Mouse (Mus musculus) bone marrow macrophage, adult 2 months (primary cell): ENCODE results near the gene Acin1. TPM values are rescaled to one million over a fixed set of nuclear protein-coding genes. Genes with fewer than 3 reads are reported as not detected.

Source experiments
- H3K27ac ChIP-seq: 2 replicates; pipeline ENCODE4 v1.5.1; 2012; ENCODE audit warnings: low read depth, low read length; ENCODE audit not compliant: insufficient read depth
- H3K4me1 ChIP-seq: 2 replicates; pipeline ENCODE4 v1.6.1; 2012; ENCODE audit warnings: low read length; ENCODE audit not compliant: control insufficient read depth, insufficient read depth
- H3K4me3 ChIP-seq: 2 replicates; pipeline ENCODE4 v1.5.1; 2012; ENCODE audit warnings: mild to moderate bottlenecking, low read length, moderate library complexity; ENCODE audit not compliant: insufficient read depth
- CTCF ChIP-seq: IDR thresholded peaks from 2 replicates; pipeline ENCODE4 v1.5.1; 2012; ENCODE audit warnings: low read depth, mild to moderate bottlenecking, low read length, moderate library complexity
- POLR2A ChIP-seq: IDR thresholded peaks from 2 replicates; pipeline ENCODE4 v1.6.1; 2012; ENCODE audit warnings: mild to moderate bottlenecking, low read depth, low read length, borderline replicate concordance
- polyA plus RNA-seq: library from polyadenylated mRNA; stranded (reverse); fragments of >200 nt; gene quantifications from 2 replicates; pipeline ENCODE4 v1.2.4, GENCODE M21; 2012; ENCODE audit not compliant: missing spikeins, insufficient read depth, insufficient read length

Gene Acin1
- polyA plus RNA-seq, 1 experiment, result 226 TPM

- Histone ChIP-seq H3K4me3 (peak overlapping the region; percentile 59), H3K27ac (peak overlapping the region; percentile 84), H3K4me1 (peaks cover 13% of the 10 kb centered on the region)
- no peak for TF ChIP-seq CTCF
- no peak for TF ChIP-seq POLR2A
Observed at GRCm38 (mm10) chr14:54603686-54604085, 83.0 kb downstream of the Acin1 start.

GRCm38 (mm10) chr14:54603038-54603654 is 83.6 kb downstream of the Acin1 start:
- Histone ChIP-seq H3K4me1 (peaks cover 13% of the 10 kb centered on the region), H3K4me3 (peak overlapping the region; percentile 81), H3K27ac (peak overlapping the region; percentile 84)
- no peak for TF ChIP-seq POLR2A
- no peak for TF ChIP-seq CTCF

- no peak overlapping the region for H3K4me3 ChIP-seq
- H3K4me1 ChIP-seq, result peaks cover 13% of the 10 kb centered on the region
- TF ChIP-seq POLR2A, result no peak
- no peak for TF ChIP-seq CTCF
- no peak overlapping the region; the same call in 1 of the 2 replicates for H3K27ac ChIP-seq
Observed at GRCm38 (mm10) chr14:54602613-54603012, 84.1 kb downstream of the Acin1 start.

- Histone ChIP-seq H3K4me1 (peaks cover 13% of the 10 kb centered on the region), H3K4me3 (no peak overlapping the region), H3K27ac (no peak overlapping the region)
- no peak for TF ChIP-seq POLR2A
Observed at GRCm38 (mm10) chr14:54601601-54602000, 85.1 kb downstream of the Acin1 start.

- TF ChIP-seq POLR2A (no peak), CTCF (peak; percentile 93)
- Histone ChIP-seq H3K27ac (no peak overlapping the region), H3K4me3 (no peak overlapping the region), H3K4me1 (peaks cover under 1% of the 10 kb centered on the region)
Observed at GRCm38 (mm10) chr14:54597084-54597483, 89.6 kb downstream of the Acin1 start.

- no peak for TF ChIP-seq POLR2A
- TF ChIP-seq CTCF, result no peak
- no peak overlapping the region for H3K4me3 ChIP-seq
- no peaks in the 10 kb centered on the region for H3K4me1 ChIP-seq
- no peak overlapping the region for H3K27ac ChIP-seq
Observed at GRCm38 (mm10) chr14:54594631-54595414, 91.9 kb downstream of the Acin1 start.

- no peak overlapping the region for H3K4me3 ChIP-seq
- H3K4me1 ChIP-seq, result peaks cover under 1% of the 10 kb centered on the region
- TF ChIP-seq CTCF (no peak), POLR2A (no peak)
- no peak overlapping the region for H3K27ac ChIP-seq
Observed at GRCm38 (mm10) chr14:54594055-54594454, 92.7 kb downstream of the Acin1 start.

GRCm38 (mm10) chr14:54592319-54592934 is 94.3 kb downstream of the Acin1 start:
- Histone ChIP-seq H3K4me3 (no peak overlapping the region), H3K4me1 (peaks cover 3% of the 10 kb centered on the region), H3K27ac (no peak overlapping the region)
- TF ChIP-seq CTCF (no peak), POLR2A (no peak)

Other genes with a start within 250 kb of the Acin1 start
- 64.2 and 81.2 TPM in 2 replicates for gene Lrp10, start 222.8 kb downstream of the Acin1 start, polyA plus RNA-seq
- gene Rem2, start 210.8 kb downstream of the Acin1 start, polyA plus RNA-seq, result not detected in 2 replicates
- gene Prmt5, start 169.4 kb downstream of the Acin1 start, polyA plus RNA-seq, result 14.7 and 16.1 TPM in 2 replicates
- gene Haus4, start 132.3 kb downstream of the Acin1 start, polyA plus RNA-seq, result 29.3 and 31.9 TPM in 2 replicates
- gene Ajuba, start 109.4 kb downstream of the Acin1 start, polyA plus RNA-seq, result 0.84 and 0.91 TPM in 2 replicates
- gene 4931414P19Rik, start 80.9 kb downstream of the Acin1 start, polyA plus RNA-seq, result 4.1 and 8.3 TPM in 2 replicates
- gene Psmb5, start 68.9 kb downstream of the Acin1 start, polyA plus RNA-seq, result 99.1 and 108 TPM in 2 replicates
- gene Psmb11, start 65.5 kb downstream of the Acin1 start, polyA plus RNA-seq, result not detected in 2 replicates
- gene Gm17606, start 46.0 kb downstream of the Acin1 start, polyA plus RNA-seq, result not detected in 2 replicates
- 0.48 and 0.71 TPM in 2 replicates for gene Cdh24, start 45.6 kb downstream of the Acin1 start, polyA plus RNA-seq
- gene 1700123O20Rik, start 715 bp downstream of the Acin1 start, polyA plus RNA-seq, result 30.2 and 32.8 TPM in 2 replicates
- not detected in 2 replicates for gene Gm29776, start 11.9 kb upstream of the Acin1 start, polyA plus RNA-seq
- gene Cebpe, start 25.2 kb upstream of the Acin1 start, polyA plus RNA-seq, result 0.87 and 0.90 TPM in 2 replicates
- gene Slc7a8, start 95.0 kb upstream of the Acin1 start, polyA plus RNA-seq, result 35.7 and 42.6 TPM in 2 replicates
- not detected in 2 replicates for gene Rnf212b, start 127.2 kb upstream of the Acin1 start, polyA plus RNA-seq
- gene Homez, start 184.0 kb upstream of the Acin1 start, polyA plus RNA-seq, result 5.2 and 6.5 TPM in 2 replicates
- gene Ppp1r3e, start 190.6 kb upstream of the Acin1 start, polyA plus RNA-seq, result 11.3 and 13.9 TPM in 2 replicates
- gene Bcl2l2, start 196.4 kb upstream of the Acin1 start, polyA plus RNA-seq, result 25.9 and 29.2 TPM in 2 replicates
- gene Gm20521, start 196.5 kb upstream of the Acin1 start, polyA plus RNA-seq, result not detected in 2 replicates
- 144 and 176 TPM in 2 replicates for gene Pabpn1, start 205.6 kb upstream of the Acin1 start, polyA plus RNA-seq
- gene Slc22a17, start 226.2 kb upstream of the Acin1 start, polyA plus RNA-seq, result 0.32 and 1.8 TPM in 2 replicates
- gene Efs, start 239.2 kb upstream of the Acin1 start, polyA plus RNA-seq, result not detected in 2 replicates
- gene Il25, start 245.8 kb upstream of the Acin1 start, polyA plus RNA-seq, result not detected in 2 replicates
- not detected in 2 replicates for gene Cmtm5, start 249.3 kb upstream of the Acin1 start, polyA plus RNA-seq